Mouse (Mus musculus): ENCODE results near the gene Ephb1.

Gene Ephb1

DNA sequence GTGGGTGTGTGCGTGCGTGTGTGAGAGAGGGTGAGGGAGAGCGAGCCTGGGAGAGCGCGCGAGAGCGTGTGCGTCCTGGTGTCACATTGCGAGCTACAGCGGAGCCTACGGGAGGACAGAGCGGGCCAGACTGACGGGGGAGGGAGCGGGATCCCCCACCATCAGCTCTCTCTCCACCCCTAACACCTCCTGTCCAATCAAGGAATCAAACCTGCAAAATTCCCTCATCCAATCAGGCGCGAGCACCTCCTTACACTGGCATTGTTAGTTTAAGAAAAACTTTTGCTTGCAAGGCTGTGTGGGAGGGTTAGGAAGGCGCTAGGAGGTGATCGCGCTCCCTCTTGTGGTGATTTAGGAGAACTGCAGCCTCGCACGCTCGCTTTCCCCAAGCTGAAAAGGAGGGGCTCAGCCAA is at the start of gene Ephb1:
Ephb1 (minus strand) TSS at position 133 of the 413 bp plus-strand sequence.
- peak; percentile 96 for DNase-seq (ENCODE audit: low read depth, low spot score)

DNA sequence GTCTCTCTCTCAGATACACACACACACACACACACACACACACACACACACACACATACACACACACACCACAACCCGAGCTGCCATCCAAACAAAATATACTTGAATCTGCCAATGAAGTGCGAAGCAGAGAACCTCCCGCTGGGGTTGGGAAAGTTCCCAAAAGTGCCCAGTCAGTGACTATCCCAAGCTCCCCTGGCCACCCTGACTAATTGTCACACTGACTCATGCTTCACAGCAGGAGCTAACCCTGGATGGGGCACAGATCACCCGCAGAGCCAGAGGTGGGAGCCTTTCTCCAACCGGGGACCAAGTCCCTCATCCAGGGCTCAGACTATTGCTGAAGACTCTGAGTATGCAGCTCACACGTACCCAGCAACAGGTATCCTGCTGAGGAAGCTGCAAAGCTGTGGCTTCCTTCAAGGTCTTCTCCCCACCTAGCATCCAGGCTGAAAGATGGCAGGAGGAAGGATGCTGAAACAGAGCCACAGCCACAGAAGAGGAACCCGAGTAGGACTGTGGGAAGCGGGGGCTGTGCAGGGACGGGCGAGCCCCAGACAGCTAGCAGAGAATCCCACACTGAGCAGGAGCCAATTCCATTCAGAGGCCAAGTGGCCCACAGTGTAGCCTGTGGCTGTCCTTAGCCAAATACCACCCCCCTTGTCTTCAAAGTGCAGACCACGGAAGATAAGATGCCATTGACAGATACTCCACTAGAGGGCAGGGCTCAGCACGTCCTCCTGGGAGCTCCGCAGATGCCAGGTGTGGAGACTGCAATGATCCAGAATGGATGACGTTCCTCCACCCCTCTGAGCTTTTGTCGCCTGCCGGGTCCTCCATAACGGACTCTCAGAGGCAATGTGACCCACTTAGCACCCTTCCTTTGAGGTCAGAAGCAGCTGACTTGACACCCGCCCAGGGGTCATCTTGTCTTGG is 48.9 kb upstream of the Ephb1 start:
- peak; percentile 72 for DNase-seq (ENCODE audit: low read depth, low spot score)

DNA sequence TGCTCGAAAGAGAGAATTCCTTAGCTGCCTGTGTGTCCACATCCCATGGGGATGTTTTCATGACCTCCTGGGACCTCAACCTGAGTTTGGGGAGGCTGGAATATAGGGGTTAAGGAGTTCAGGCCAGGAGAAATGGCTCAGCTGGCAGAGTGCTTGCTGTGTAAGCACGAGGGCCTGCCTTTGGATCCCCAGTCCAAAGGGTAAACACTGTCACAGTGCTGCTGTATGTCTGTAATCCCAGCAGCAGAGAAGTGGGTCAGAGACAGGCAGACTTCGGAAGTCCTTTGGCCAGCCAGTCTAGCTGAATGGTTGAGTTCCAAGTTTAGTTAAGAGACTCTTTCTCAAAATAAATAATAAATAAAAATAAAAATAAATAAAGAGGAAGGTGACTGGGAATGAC is 48.2 kb upstream of the Ephb1 start:
- no peak for DNase-seq (ENCODE audit: low read depth, low spot score)

DNA sequence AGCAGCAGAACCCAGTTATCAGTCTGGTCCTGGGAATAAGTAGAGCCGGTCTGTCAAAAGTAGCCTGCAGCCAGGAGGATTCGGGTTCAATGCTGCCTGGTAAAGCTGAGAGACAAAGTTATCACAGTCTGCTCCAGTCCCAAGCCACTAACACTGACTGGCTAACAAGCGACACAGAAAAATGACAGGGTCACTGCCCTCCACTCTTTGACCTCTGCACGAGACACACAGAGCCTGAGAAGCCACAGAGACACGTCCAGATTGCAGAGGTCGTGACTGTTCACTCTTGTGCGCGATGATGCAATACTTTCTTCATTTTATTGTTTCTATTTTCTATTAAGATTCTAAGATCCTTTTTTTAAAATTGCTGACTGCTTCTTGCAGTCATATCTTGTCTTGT is 33.8 kb upstream of the Ephb1 start:
- DNase-seq (ENCODE audit: low read depth, low spot score), result no peak

DNA sequence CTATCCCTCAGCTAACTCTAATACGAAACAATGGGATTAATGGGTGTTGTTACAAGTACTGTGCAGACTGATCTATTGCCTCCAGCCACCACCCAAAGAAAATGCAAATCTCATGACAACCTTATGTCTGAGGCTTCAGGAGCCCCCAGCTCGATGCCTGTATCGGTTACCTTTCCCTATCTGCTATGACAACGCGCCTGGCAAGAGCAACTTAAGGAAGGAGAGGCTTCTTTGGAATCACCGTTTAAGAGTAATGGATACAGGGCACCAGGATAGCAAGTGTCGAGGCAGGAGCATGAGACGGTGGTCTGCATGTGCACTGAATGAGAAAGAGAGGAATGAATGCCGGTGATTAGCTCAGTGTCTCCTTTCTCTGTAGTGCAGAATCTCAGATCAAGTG is 32.3 kb upstream of the Ephb1 start:
- no peak for DNase-seq (ENCODE audit: low read depth, low spot score)

DNA sequence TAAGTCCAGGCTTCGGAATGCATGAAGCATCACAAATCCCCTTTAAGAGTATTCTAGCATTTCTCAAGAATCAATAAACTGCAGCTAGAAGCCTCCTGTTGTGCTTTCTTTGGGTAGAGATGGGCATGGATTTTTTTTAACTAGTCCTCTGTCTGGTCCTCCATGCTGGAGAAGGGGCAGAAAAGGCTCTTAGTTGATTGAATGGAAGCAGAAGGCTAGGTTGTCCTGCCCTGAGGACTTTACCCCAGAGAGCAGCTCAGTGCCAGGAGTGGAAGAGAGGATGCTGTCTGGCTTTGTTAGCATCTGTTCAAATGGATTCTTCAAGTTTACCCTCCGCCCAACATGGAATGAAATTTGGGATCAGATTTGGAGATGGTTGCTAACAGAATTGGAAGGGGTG is 25.7 kb upstream of the Ephb1 start:
- no peak for DNase-seq (ENCODE audit: low read depth, low spot score)

DNA sequence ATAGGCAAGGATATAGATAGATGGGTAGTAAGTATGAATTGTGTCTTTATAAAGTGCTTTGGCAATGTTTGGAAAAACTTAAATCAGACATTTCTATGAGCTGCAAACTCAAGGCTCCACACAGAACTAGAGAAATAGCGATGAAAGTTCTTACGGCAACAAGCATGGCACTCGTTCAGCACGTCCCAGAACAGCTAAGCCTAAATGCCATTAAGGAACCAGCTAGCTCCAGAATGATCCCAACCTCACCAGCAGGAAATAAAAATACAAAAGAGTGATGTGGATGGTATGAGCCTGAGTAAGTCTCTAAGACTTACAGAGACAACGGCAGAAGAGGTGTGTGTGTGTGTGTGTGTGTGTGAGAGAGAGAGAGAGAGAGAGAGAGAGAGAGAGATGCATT is 20.2 kb upstream of the Ephb1 start:
- no peak for DNase-seq (ENCODE audit: low read depth, low spot score)

DNA sequence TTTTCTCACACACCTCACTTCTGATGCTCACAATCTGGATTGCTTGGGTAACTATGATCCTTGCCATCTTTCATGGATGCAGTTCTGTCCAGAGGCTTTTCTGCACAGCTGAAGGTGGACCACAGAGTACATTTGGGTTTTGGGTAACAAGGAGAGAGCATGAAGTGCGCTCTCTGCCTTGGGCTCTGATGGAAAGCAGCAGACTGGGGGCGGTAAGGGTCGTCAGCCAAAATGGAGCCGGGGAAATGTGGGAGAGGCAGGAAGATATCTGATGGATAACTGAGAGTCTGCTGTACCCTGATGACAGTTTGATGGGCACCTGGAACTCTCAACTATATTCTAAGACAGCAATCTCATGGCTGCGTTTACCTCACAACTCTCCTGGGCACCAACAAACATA is 19.4 kb upstream of the Ephb1 start:
- DNase-seq (ENCODE audit: low read depth, low spot score), result no peak

DNA sequence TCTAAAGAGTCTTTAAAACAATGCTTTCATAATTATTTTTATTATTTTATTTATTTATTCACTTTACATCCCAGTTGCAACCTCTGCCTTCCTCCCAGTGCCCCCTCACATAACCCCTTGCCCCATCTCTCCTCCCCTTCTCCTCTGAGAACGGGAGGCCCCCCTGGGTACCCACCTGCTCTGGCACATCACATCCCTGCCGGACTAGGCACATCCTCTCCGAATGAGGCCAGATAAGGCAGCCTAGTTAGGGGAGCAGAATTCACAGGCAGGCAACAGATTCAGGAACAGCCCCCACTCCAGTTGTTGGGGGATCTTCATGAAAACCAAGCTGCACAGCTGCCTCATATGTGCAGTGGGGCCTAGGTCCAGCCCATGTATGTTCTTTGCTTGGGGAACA is 17.4 kb upstream of the Ephb1 start:
- no peak for DNase-seq (ENCODE audit: low read depth, low spot score)

DNA sequence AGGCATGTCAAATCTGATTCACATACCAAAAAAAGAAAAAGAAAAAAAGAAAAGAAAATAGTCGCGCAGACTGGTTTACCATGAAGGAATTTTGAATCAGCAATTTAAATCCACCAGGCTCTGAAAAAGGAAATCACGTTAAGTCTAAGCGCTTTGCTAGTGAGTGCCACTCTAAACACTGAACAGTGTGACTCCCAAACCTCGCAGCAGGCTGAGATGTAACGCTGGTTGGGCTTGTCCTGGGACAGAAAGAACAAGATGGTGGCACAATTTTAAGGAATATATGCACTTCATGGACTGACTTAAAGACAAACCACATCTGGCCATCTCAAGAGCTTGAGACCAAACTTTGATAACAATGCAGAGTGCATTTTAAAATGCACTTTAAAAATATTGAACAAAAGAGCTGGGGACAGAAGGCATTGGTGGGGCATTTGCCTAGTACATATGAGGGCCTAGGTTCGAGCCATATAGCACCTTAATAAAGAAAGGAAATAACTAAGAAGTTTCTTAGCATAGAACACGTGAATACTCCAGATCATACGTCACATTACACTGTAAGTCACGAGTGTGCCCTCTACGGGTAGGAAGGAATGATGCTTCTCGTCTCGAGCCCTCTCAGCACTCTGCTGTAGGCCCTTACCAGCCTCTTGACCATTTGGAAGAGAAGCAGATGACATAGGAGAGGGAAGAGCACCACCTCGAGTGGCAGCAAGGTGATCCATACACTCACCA is 16.7 kb upstream of the Ephb1 start:
- peak; percentile 25 for DNase-seq (ENCODE audit: low read depth, low spot score)

DNA sequence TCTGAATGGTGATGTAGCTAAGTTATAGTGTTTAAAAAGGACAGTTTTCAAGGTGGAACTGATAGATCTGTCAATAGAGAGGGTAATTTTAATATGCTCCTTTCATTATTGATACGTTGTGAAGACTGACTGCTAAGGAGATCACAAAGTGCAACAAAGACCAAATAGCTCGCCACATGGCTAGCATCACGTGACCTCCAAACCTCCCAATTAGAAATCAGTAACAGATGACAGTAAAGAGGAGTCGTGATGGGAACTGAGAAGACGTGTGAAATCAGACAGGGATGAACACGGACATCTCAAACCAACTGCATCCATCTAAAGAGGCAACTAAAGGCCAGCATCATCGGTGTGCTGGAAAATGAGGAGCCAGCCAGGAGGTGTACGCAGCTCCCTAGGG is 15.6 kb upstream of the Ephb1 start:
- DNase-seq (ENCODE audit: low read depth, low spot score), result no peak

DNA sequence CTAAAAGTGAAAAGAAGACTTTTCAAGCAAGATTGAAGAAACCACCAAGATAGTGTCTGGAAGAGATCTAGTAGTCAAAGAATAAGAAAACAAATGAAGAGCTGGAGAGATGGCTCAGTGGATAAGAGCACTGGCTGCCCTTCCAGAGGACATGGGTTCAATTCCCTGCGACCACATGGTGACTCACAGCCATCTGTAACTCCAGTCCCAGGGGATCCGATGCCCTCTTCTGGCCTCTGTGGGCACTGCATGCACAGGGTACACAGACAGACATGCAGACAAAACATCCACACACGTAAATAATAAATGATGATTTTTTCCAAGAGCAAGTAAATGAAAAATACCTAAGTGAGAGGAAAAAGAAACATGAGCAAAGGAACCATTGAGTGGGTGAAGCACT is 14.6 kb upstream of the Ephb1 start:
- peak; percentile 54 for DNase-seq (ENCODE audit: low read depth, low spot score)

DNA sequence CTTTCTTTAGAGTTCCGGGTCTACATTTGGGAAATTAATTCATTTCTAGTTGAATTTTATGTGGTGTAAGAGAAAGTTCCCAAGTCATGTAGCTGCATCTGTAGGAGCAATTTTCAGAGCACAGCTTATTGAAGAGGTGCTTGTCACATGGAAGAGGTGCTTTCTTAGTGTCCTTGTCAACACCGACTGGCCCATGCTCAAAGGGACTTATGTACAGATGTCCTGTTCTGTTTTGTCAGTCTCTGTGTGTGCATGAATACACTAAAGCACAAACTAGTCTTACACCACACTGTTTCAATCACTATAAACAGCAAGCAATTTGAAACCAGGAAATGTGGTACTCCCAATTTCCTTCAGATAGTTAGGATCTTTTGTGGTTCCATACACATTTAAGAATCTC is 13.3 kb upstream of the Ephb1 start:
- no peak for DNase-seq (ENCODE audit: low read depth, low spot score)

DNA sequence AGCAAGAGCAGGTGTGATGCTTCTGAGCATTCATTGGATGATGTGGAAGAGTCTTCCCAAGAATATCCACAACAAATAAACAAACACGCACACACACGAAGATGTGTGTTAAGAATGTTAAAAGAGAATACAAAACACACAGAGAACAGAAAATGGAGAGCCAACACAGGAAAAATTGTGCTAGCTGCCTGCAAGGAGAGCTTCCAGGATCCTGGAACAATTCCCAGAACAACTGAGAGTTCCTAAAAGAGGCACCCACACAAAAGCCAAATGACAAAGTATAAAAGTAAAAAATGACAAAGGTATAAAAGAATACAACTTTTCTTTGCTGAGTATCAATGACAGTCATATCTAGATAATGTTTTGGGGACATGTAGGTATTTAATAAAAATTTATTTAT is 11.0 kb upstream of the Ephb1 start:
- no peak for DNase-seq (ENCODE audit: low read depth, low spot score)

DNA sequence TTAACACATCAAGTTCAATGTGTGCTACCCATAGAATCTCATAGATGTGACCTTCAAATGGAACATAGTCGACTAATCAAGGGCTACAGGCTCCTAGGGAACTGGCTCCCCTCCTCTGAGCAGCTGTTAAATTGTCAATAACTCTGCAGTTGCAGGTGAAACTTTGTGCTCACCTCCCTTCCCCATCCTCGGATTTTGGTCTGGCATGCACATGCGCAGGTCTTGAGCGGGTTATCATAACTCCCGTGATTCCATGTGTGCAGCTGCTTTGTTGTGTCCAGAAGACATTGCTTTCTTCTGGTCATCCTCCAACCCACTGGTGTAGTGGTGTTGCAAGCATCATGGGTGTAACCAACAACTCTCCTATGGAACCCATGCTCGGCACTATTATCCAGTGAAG is 4.8 kb upstream of the Ephb1 start:
- no peak for DNase-seq (ENCODE audit: low read depth, low spot score)

DNA sequence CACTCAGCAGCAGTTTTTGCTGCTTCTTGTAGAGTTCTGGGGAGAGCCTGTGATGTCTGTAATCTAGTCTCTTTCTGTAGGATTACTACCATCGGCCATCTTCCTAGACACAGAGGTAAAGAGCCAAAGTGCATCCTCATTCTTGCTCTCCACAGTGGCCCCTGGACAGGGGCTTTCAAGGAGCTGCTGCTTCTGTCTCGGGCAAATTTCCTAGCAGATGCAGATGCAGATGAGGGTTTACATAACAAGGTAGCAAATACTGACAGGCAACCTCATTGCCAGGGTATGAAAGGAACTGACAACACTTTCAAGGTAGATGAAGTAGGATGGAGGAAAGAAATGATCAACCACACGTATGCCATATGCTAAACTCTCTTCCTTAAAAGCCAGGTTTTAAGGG is 4.2 kb upstream of the Ephb1 start:
- no peak for DNase-seq (ENCODE audit: low read depth, low spot score)

DNA sequence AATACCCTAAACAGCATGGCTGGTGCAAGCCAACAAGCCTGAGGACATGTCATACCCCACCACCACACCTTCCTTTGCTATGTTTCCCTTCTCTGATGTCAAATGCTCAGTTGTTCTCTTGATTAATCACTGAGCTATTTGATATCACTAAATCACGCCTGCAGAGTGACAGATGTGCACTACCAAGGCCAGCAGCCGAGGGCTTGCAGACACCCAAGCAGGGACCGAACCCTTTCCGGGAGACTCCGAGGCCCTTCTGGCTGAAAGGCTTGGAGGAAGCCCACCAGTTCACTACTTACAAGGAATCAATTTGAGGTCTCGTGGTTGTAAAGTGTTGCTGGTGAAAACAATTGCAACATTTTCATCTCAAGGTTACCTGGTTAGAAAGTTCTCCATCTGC is 3.5 kb upstream of the Ephb1 start:
- no peak for DNase-seq (ENCODE audit: low read depth, low spot score)

DNA sequence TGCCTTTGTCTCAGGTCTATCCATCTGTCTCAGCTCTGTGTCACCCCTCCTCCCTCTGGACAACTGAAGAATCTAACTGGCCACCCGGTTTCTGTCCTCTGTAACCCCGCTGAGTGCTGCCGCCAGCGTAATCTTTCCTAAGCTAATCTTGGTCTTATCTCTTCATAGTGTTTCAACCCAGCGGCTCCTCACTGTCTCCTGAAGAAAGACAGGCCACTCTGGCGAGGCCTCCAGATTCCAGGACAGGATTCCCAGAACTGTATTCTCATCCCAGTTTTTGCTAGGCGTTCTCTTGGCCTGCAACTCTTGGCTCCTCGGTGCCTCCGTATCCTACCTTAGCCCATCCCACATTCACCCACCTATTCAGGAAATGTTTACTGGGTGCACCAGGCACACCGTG is 2.0 kb upstream of the Ephb1 start:
- no peak for DNase-seq (ENCODE audit: low read depth, low spot score)

DNA sequence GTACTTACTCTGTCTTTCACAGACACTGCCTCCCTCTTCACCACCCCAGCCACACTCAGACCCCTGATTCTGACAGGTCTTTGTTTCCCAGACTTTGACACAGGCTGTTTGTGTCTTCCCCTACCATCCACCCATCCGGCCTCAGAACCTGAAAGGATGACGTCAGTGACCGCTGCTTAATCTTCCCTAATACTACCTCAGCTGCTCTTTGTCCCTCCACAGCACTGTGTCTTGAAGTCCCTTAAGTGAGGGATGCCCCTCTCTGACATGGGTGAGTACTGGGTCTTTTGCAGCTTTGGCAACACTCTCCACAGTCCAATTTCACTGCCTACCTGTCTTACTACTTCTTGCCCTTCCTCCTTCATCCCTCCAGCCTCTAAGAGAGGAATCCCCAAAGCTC is 1.2 kb upstream of the Ephb1 start:
- no peak for DNase-seq (ENCODE audit: low read depth, low spot score)

DNA sequence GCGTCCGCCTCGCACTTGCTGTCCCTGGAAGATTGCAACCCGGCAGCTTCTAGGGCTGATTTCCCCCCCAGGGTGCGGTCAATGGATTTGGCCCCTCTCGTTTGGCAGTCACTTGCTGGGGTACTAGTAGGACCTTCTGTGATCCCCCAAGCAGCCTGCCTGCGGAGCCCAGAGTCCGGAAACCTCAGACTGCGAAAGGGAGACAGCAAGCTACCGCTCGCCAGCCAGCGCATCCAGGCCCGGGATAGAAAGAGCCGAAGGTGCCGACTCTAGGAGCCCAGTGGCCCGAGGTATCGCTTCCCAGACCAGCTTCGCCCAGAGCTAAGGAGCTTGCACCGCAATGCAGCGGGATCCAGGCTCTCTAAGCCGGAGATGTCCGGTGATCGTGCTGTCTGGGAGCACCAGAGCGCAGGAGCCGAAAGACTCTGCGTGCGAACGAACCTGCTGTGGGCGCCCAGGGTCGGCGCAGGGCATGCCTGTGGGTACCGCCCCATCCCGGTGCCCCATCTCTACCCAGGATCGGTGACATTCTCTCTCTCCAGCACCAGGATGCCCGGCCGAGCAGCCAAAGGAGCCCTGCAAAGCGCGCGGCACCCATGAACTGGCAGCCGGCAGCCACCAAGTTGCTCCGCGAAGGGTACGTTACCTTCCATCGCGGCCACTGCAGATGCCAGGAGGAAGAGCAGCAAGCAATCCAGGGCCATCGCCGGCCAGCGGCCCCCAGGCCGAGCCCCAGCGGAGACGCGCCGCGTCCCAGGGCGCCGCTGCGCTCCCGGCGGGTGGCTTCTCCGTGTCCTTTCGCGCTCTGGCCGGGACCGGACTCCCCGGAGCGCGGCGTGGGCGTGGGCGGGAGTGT is 629 bp downstream of the Ephb1 start:
- DNase-seq (ENCODE audit: low read depth, low spot score), result peak; percentile 35

DNA sequence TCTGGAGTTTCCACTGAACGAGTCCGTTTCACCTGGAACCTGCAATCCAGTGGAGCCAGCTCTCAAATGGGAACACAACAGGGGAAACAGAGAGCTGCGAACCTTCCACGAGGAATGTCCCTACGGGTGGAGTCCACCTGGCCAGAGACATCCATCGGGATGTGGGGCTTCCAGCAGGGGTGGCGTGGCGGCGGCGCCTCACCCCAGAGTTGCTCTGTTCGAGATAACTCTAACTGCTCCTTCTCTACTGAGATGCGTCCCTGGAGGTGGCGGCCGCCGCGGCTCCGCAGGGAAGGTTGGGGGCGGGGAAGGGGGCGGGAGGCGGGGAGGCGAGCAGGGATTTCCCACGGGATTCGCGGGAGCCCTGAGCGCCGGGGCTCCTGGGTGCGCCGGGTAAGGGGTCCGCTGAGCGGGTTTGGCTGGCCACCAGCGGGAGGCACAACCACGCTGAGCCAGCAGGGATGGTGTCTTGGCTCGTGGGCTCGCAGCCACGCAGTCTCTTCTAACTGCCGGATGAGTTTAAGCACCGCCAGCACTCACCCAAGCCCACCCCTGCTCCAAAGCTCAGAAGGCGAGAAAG is 1.3 kb downstream of the Ephb1 start:
- peak; percentile 30 for DNase-seq (ENCODE audit: low read depth, low spot score)

Measured in ES-CJ7 (cell line).